Mouse (Mus musculus) hindbrain, embryonic 12.5 days (tissue): Measurements from ENCODE around the gene C1qtnf2. TPM values are rescaled to one million over a fixed set of nuclear protein-coding genes. Genes with fewer than 3 reads are reported as not detected.

Source experiments
- ATAC-seq: fragments of 200-750 bp; cut with Nextera tagmentation; 2 replicates; pipeline ENCODE4 v1.8.0; 2017; ENCODE audit warnings: moderate TSS enrichment; ENCODE audit not compliant: low FRiP score
- H3K27ac ChIP-seq: fragments of 300-500 bp; sonication (generic); 2 replicates; pipeline ENCODE4 v1.5.1; 2016; ENCODE audit warnings: mild to moderate bottlenecking
- H3K27me3 ChIP-seq: fragments of 300-500 bp; sonication (generic); 2 replicates; pipeline ENCODE4 v1.6.1; 2016; ENCODE audit warnings: mild to moderate bottlenecking
- H3K36me3 ChIP-seq: fragments of 300-500 bp; sonication (generic); 2 replicates; pipeline ENCODE4 v1.6.1; 2016; ENCODE audit warnings: mild to moderate bottlenecking
- H3K4me1 ChIP-seq: fragments of 300-500 bp; sonication (generic); 2 replicates; pipeline ENCODE4 v1.6.1; 2016
- H3K4me2 ChIP-seq: fragments of 300-500 bp; sonication (generic); replicated peaks from 2 replicates; pipeline ENCODE4 v1.6.1; 2016; ENCODE audit warnings: mild to moderate bottlenecking
- H3K4me3 ChIP-seq: fragments of 300-500 bp; sonication (generic); 2 replicates; pipeline ENCODE4 v1.5.1; 2016; ENCODE audit warnings: mild to moderate bottlenecking
- H3K9ac ChIP-seq: fragments of 300-500 bp; sonication (generic); 2 replicates; pipeline ENCODE4 v1.6.1; 2016; ENCODE audit warnings: mild to moderate bottlenecking, moderate library complexity
- H3K9me3 ChIP-seq: fragments of 300-500 bp; sonication (generic); replicated peaks from 2 replicates; pipeline ENCODE4 v1.6.1; 2016; ENCODE audit warnings: mild to moderate bottlenecking
- WGBS: fragments of 180-500 bp; shearing (Covaris S2); methylation state at CpG from one replicate; pipeline ENCODE4 v1.1.7; 2016; 5-methylcytosine and 5-hydroxymethylcytosine counted together
- polyA plus RNA-seq: library from polyadenylated mRNA; unstranded; fragments of >200 nt; fragmentation: Nextera tagmentation; extraction: Ambion mirVana; gene quantifications from 2 replicates; pipeline ENCODE4 v1.2.1, GENCODE M21; 2016

C1qtnf2 gene
- polyA plus RNA-seq = 5.2 and 5.4 TPM in 2 replicates

GRCm38 (mm10) chr11:43474225-43474774 is at the start of gene C1qtnf2:
TSS of gene C1qtnf2 (plus strand) at chr11:43474276.
- Histone ChIP-seq H3K9me3 (no peaks in the 10 kb centered on the region), H3K4me1 (peaks cover 9% of the 10 kb centered on the region; the same call in 1 of the 2 replicates), H3K4me3 (peak within 1 kb of the TSS; percentile 31), H3K9ac (peak within 1 kb of the TSS; percentile 55), H3K4me2 (peak within 1 kb of the TSS; percentile 66), H3K27me3 (0 out of 2 replicates have a peak, but pooled peaks cover 6% of the 10 kb centered on the region), H3K36me3 (no peaks in the 10 kb centered on the region), H3K27ac (no peak within 1 kb of the TSS)
- WGBS = 4% methylated on average over 24 of the region's 24 CpGs
- ATAC-seq = peak; percentile 71

GRCm38 (mm10) chr11:43424386-43424785 is 49.7 kb upstream of the C1qtnf2 start:
- Histone ChIP-seq H3K9me3 (no peaks in the 10 kb centered on the region), H3K4me1 (peaks cover 3% of the 10 kb centered on the region; the same call in 1 of the 2 replicates)
- no peak for ATAC-seq

GRCm38 (mm10) chr11:43425166-43425709 is 48.8 kb upstream of the C1qtnf2 start:
- Histone ChIP-seq H3K27me3 (no peaks in the 10 kb centered on the region), H3K4me1 (peaks cover 3% of the 10 kb centered on the region; the same call in 1 of the 2 replicates), H3K4me2 (peak overlapping the region; percentile 53), H3K4me3 (peak overlapping the region; percentile 52; the same call in 1 of the 2 replicates), H3K36me3 (0 out of 2 replicates have a peak, but pooled peaks cover 7% of the 10 kb centered on the region), H3K9me3 (no peaks in the 10 kb centered on the region), H3K27ac (no peak overlapping the region), H3K9ac (no peak overlapping the region)
- 93% methylated on average over 9 of the region's 9 CpGs for WGBS
- peak; percentile 11; the same call in 1 of the 2 replicates for ATAC-seq

More at GRCm38 (mm10) chr11:43424386-43424785, 49.7 kb upstream of the C1qtnf2 start:
- H3K36me3 ChIP-seq = 0 out of 2 replicates have a peak, but pooled peaks cover 7% of the 10 kb centered on the region
- H3K27me3 ChIP-seq = no peaks in the 10 kb centered on the region
- 77% methylated on average over 5 of the region's 5 CpGs for WGBS
- H3K27ac ChIP-seq = no peak overlapping the region
- no peak overlapping the region for H3K4me3 ChIP-seq
- H3K4me2 ChIP-seq = no peak overlapping the region
- no peak overlapping the region for H3K9ac ChIP-seq

GRCm38 (mm10) chr11:43425824-43426413 is 48.2 kb upstream of the C1qtnf2 start, which contains the start of gene Pttg1:
TSS of gene Pttg1 (minus strand) at chr11:43426251.
- Histone ChIP-seq H3K4me1 (peaks cover 3% of the 10 kb centered on the region; the same call in 1 of the 2 replicates), H3K27me3 (no peaks in the 10 kb centered on the region), H3K27ac (no peak within 1 kb of the TSS), H3K4me3 (peak within 1 kb of the TSS; percentile 52), H3K9me3 (no peaks in the 10 kb centered on the region), H3K36me3 (0 out of 2 replicates have a peak, but pooled peaks cover 5% of the 10 kb centered on the region), H3K4me2 (peak within 1 kb of the TSS; percentile 53), H3K9ac (peak within 1 kb of the TSS; percentile 63)
- peak; percentile 97 for ATAC-seq
- WGBS = 4% methylated on average over 27 of the region's 27 CpGs

GRCm38 (mm10) chr11:43426414-43426884 is 47.6 kb upstream of the C1qtnf2 start:
- Histone ChIP-seq H3K36me3 (0 out of 2 replicates have a peak, but pooled peaks cover 3% of the 10 kb centered on the region), H3K9ac (no peak overlapping the region), H3K9me3 (no peaks in the 10 kb centered on the region), H3K27ac (no peak overlapping the region), H3K4me1 (peaks cover 3% of the 10 kb centered on the region; the same call in 1 of the 2 replicates), H3K27me3 (no peaks in the 10 kb centered on the region), H3K4me2 (peak overlapping the region; percentile 53), H3K4me3 (peak overlapping the region; percentile 52)
- no peak for ATAC-seq
- 22% methylated on average over 7 of the region's 7 CpGs for WGBS

- Histone ChIP-seq H3K36me3 (peaks cover 12% of the 10 kb centered on the region), H3K27me3 (no peaks in the 10 kb centered on the region), H3K9ac (peak within 1 kb of the TSS; percentile 68), H3K4me2 (peak within 1 kb of the TSS; percentile 86), H3K4me1 (peaks cover 9% of the 10 kb centered on the region), H3K4me3 (peak within 1 kb of the TSS; percentile 72), H3K27ac (no peak within 1 kb of the TSS), H3K9me3 (no peaks in the 10 kb centered on the region)
- peak; percentile 91 for ATAC-seq
- WGBS = 9% methylated on average over 37 of the region's 38 CpGs
Observed at GRCm38 (mm10) chr11:43433254-43434023, 40.6 kb upstream of the C1qtnf2 start, which contains the start of gene Slu7. TSS of gene Slu7 (plus strand) at chr11:43433744.

- H3K4me1 ChIP-seq = peaks cover 9% of the 10 kb centered on the region
- WGBS = 4% methylated on average over 9 of the region's 9 CpGs
- peak overlapping the region; percentile 68 for H3K9ac ChIP-seq
- H3K27me3 ChIP-seq = no peaks in the 10 kb centered on the region
- no peak overlapping the region for H3K27ac ChIP-seq
- no peaks in the 10 kb centered on the region for H3K9me3 ChIP-seq
- peaks cover 18% of the 10 kb centered on the region for H3K36me3 ChIP-seq
- peak overlapping the region; percentile 72 for H3K4me3 ChIP-seq
- peak; percentile 66 for ATAC-seq
- peak overlapping the region; percentile 86 for H3K4me2 ChIP-seq
Observed at GRCm38 (mm10) chr11:43434024-43434407, 40.1 kb upstream of the C1qtnf2 start.

GRCm38 (mm10) chr11:43441121-43441520 is 33.0 kb upstream of the C1qtnf2 start:
- Histone ChIP-seq H3K36me3 (peaks cover 88% of the 10 kb centered on the region), H3K9me3 (no peaks in the 10 kb centered on the region)
- 93% methylated on average over 10 of the region's 10 CpGs for WGBS

GRCm38 (mm10) chr11:43443183-43443582 is 30.9 kb upstream of the C1qtnf2 start:
- 97% methylated on average over 13 of the region's 13 CpGs for WGBS
- H3K4me2 ChIP-seq = no peak overlapping the region
- no peak overlapping the region for H3K4me3 ChIP-seq
- peaks cover 95% of the 10 kb centered on the region for H3K36me3 ChIP-seq
- H3K9me3 ChIP-seq = no peaks in the 10 kb centered on the region
- H3K4me1 ChIP-seq = no peaks in the 10 kb centered on the region
- no peak overlapping the region for H3K27ac ChIP-seq
- H3K9ac ChIP-seq = no peak overlapping the region
- no peak for ATAC-seq
- no peaks in the 10 kb centered on the region for H3K27me3 ChIP-seq

More at GRCm38 (mm10) chr11:43441121-43441520, 33.0 kb upstream of the C1qtnf2 start:
- H3K4me1 ChIP-seq = no peaks in the 10 kb centered on the region
- H3K27ac ChIP-seq = no peak overlapping the region
- H3K4me2 ChIP-seq = no peak overlapping the region
- no peak overlapping the region for H3K9ac ChIP-seq
- ATAC-seq = no peak
- H3K27me3 ChIP-seq = no peaks in the 10 kb centered on the region
- H3K4me3 ChIP-seq = no peak overlapping the region

GRCm38 (mm10) chr11:43449916-43450315 is 24.2 kb upstream of the C1qtnf2 start:
- WGBS = 91% methylated on average over 2 of the region's 2 CpGs
- Histone ChIP-seq H3K9ac (no peak overlapping the region), H3K4me2 (no peak overlapping the region), H3K36me3 (peaks cover 30% of the 10 kb centered on the region), H3K4me3 (no peak overlapping the region), H3K4me1 (no peaks in the 10 kb centered on the region), H3K9me3 (no peaks in the 10 kb centered on the region), H3K27ac (no peak overlapping the region), H3K27me3 (no peaks in the 10 kb centered on the region)
- no peak for ATAC-seq

- Histone ChIP-seq H3K27ac (no peak overlapping the region), H3K4me2 (no peak overlapping the region), H3K9me3 (no peaks in the 10 kb centered on the region), H3K9ac (no peak overlapping the region), H3K4me3 (no peak overlapping the region), H3K4me1 (no peaks in the 10 kb centered on the region), H3K36me3 (peaks cover 16% of the 10 kb centered on the region), H3K27me3 (no peaks in the 10 kb centered on the region)
- no peak for ATAC-seq
- 73% methylated on average over 4 of the region's 4 CpGs for WGBS
Observed at GRCm38 (mm10) chr11:43451322-43451721, 22.8 kb upstream of the C1qtnf2 start.
